Mouse (Mus musculus) MEL (cell line): ENCODE measurements around the gene Hipk1. TPM values are rescaled to one million over a fixed set of nuclear protein-coding genes. Genes with fewer than 3 reads are reported as not detected.

Experiments used
- DNase-seq: peaks from one replicate; pipeline ENCODE4 v3.0.0; 2011; ENCODE audit warnings: low read depth, low spot score
- H3K27ac ChIP-seq: 2 replicates; pipeline ENCODE4 v1.5.1; 2012; ENCODE audit warnings: low read depth, mild to moderate bottlenecking, control low read depth, low read length, moderate library complexity; ENCODE audit not compliant: control insufficient read depth
- H3K27me3 ChIP-seq, 2 experiments: fragments of 150-350 bp in 1 of 2; sonication (generic) in 1 of 2; 2 replicates each; pipeline ENCODE4 v1.6.1; 2012; ENCODE audit warnings: low read length in 2 of 2, mild to moderate bottlenecking in 2 of 2, improper control_type of control experiment in 1 of 2, moderate library complexity in 1 of 2; ENCODE audit not compliant: insufficient read depth in 2 of 2, control insufficient read depth in 1 of 2
- H3K36me3 ChIP-seq, 2 experiments: 2 replicates each; pipeline ENCODE4 v1.6.1; 2012 to 2014; ENCODE audit warnings: low read length in 2 of 2, improper control_type of control experiment in 1 of 2, inconsistent platforms in 1 of 2, mild to moderate bottlenecking in 1 of 2; ENCODE audit not compliant: insufficient read depth in 2 of 2, control insufficient read depth in 1 of 2
- H3K4me1 ChIP-seq, 2 experiments: fragments of 150-350 bp in 1 of 2; sonication (generic) in 1 of 2; 2 replicates each; pipeline ENCODE4 v1.6.1; 2012; ENCODE audit warnings: low read length in 2 of 2, improper control_type of control experiment in 1 of 2, mild to moderate bottlenecking in 1 of 2; ENCODE audit not compliant: insufficient read depth in 2 of 2, control insufficient read depth in 1 of 2
- H3K4me3 ChIP-seq, 2 experiments: fragments of 150-350 bp in 1 of 2; sonication (generic) in 1 of 2; 2 replicates each; pipeline ENCODE4 v1.5.1; 2012; ENCODE audit warnings: low read depth in 2 of 2, low read length in 2 of 2, mild to moderate bottlenecking in 2 of 2, moderate library complexity in 2 of 2, control low read depth in 1 of 2, improper control_type of control experiment in 1 of 2; ENCODE audit not compliant: control insufficient read depth in 1 of 2, insufficient read depth in 1 of 2
- H3K79me2 ChIP-seq: 2 replicates; pipeline ENCODE4 v1.6.1; 2012; ENCODE audit warnings: mild to moderate bottlenecking, low read length, moderate library complexity; ENCODE audit not compliant: control insufficient read depth, poor library complexity, insufficient read depth
- H3K9ac ChIP-seq: 2 replicates; pipeline ENCODE4 v1.6.1; 2012; ENCODE audit warnings: low read depth, mild to moderate bottlenecking, control low read depth, low read length, moderate library complexity; ENCODE audit not compliant: control insufficient read depth, poor library complexity, severe bottlenecking
- H3K9me3 ChIP-seq: fragments of 150-350 bp; sonication (generic); replicated peaks from 2 replicates; pipeline ENCODE4 v1.6.1; 2012; ENCODE audit warnings: mild to moderate bottlenecking, low read length, improper control_type of control experiment, moderate library complexity; ENCODE audit not compliant: insufficient read depth
- BHLHE40 ChIP-seq: IDR thresholded peaks from 2 replicates; pipeline ENCODE4 v1.6.1; 2012; ENCODE audit warnings: low read depth, mild to moderate bottlenecking, inconsistent platforms, low read length, improper control_type of control experiment, borderline replicate concordance
- CHD1 ChIP-seq: IDR thresholded peaks from 2 replicates; pipeline ENCODE4 v1.6.1; 2012; ENCODE audit warnings: low read depth, mild to moderate bottlenecking, inconsistent platforms, low read length, improper control_type of control experiment
- CTCF ChIP-seq, 3 experiments: IDR thresholded peaks in 2 of 3; conservative IDR thresholded peaks in 1 of 3; 2 replicates each; pipeline ENCODE4 v1.5.1; 2011 to 2012; ENCODE audit warnings: low read length in 3 of 3, low read depth in 2 of 3, mild to moderate bottlenecking in 2 of 3, improper control_type of control experiment in 1 of 3, inconsistent platforms in 1 of 3, mixed read lengths in 1 of 3, moderate library complexity in 1 of 3; ENCODE audit not compliant: control insufficient read depth in 1 of 3, insufficient read depth in 1 of 3, poor library complexity in 1 of 3, severe bottlenecking in 1 of 3
- E2F4 ChIP-seq: IDR thresholded peaks from 2 replicates; pipeline ENCODE4 v1.6.1; 2011; ENCODE audit warnings: low read depth, low read length, improper control_type of control experiment, borderline replicate concordance
- ELF1 ChIP-seq: IDR thresholded peaks from 2 replicates; pipeline ENCODE4 v1.6.1; 2014; ENCODE audit warnings: low read depth, mild to moderate bottlenecking, inconsistent platforms, low read length, improper control_type of control experiment, moderate library complexity
- EP300 ChIP-seq, 2 experiments: IDR thresholded peaks; 2 replicates each; pipeline ENCODE4 v1.6.1; 2011; ENCODE audit warnings: improper control_type of control experiment in 2 of 2, low read length in 2 of 2, low read depth in 1 of 2, mild to moderate bottlenecking in 1 of 2
- ETS1 ChIP-seq: IDR thresholded peaks from 2 replicates; pipeline ENCODE4 v1.6.1; 2012; ENCODE audit warnings: low read depth, mild to moderate bottlenecking, inconsistent platforms, low read length, improper control_type of control experiment, moderate library complexity
- GATA1 ChIP-seq: IDR thresholded peaks from 2 replicates; pipeline ENCODE4 v1.6.1; 2011; ENCODE audit warnings: low read depth, low read length, improper control_type of control experiment
- HCFC1 ChIP-seq: IDR thresholded peaks from 2 replicates; pipeline ENCODE4 v1.6.1; 2012; ENCODE audit warnings: low read depth, mild to moderate bottlenecking, inconsistent platforms, low read length, improper control_type of control experiment, moderate library complexity
- KAT2A ChIP-seq: conservative IDR thresholded peaks from 2 replicates; pipeline ENCODE4 v1.6.1; 2012; ENCODE audit warnings: low read depth, low read length, improper control_type of control experiment, inconsistent platforms
- MAX ChIP-seq: IDR thresholded peaks from 2 replicates; pipeline ENCODE4 v1.6.1; 2011; ENCODE audit warnings: low read length, improper control_type of control experiment
- MAZ ChIP-seq: IDR thresholded peaks from 2 replicates; pipeline ENCODE4 v1.6.1; 2012; ENCODE audit warnings: low read depth, mild to moderate bottlenecking, inconsistent platforms, low read length, improper control_type of control experiment
- MEF2A ChIP-seq: IDR thresholded peaks from 2 replicates; pipeline ENCODE4 v1.6.1; 2014; ENCODE audit warnings: low read depth, mild to moderate bottlenecking, inconsistent platforms, low read length, improper control_type of control experiment; ENCODE audit not compliant: poor library complexity, insufficient replicate concordance, severe bottlenecking; ENCODE audit errors: extremely low read depth
- MXI1 ChIP-seq: IDR thresholded peaks from 2 replicates; pipeline ENCODE4 v1.6.1; 2011; ENCODE audit warnings: mild to moderate bottlenecking, low read depth, low read length, improper control_type of control experiment
- MYC ChIP-seq: IDR thresholded peaks from 2 replicates; pipeline ENCODE4 v1.6.1; 2011; ENCODE audit warnings: low read depth, mild to moderate bottlenecking, low read length, improper control_type of control experiment, moderate library complexity
- NELFE ChIP-seq: IDR thresholded peaks from 2 replicates; pipeline ENCODE4 v1.6.1; 2011; ENCODE audit warnings: low read depth, low read length, improper control_type of control experiment
- POLR2A ChIP-seq, 2 experiments: IDR thresholded peaks; 2 replicates each; pipeline ENCODE4 v1.6.1; 2011 to 2012; ENCODE audit warnings: low read length in 2 of 2, mild to moderate bottlenecking in 2 of 2, control low read depth in 1 of 2, improper control_type of control experiment in 1 of 2, low read depth in 1 of 2, moderate library complexity in 1 of 2; ENCODE audit not compliant: control insufficient read depth in 1 of 2, insufficient read depth in 1 of 2, poor library complexity in 1 of 2
- POLR2AphosphoS2 ChIP-seq: IDR thresholded peaks from 2 replicates; pipeline ENCODE4 v1.6.1; 2011; ENCODE audit warnings: low read length, improper control_type of control experiment
- RCOR1 ChIP-seq: IDR thresholded peaks from 2 replicates; pipeline ENCODE4 v1.6.1; 2012; ENCODE audit warnings: low read depth, mild to moderate bottlenecking, inconsistent platforms, low read length, improper control_type of control experiment
- SIN3A ChIP-seq: IDR thresholded peaks from 2 replicates; pipeline ENCODE4 v1.6.1; 2012; ENCODE audit warnings: low read length, improper control_type of control experiment, inconsistent platforms
- SMC3 ChIP-seq: IDR thresholded peaks from 2 replicates; pipeline ENCODE4 v1.6.1; 2011; ENCODE audit warnings: low read depth, low read length, improper control_type of control experiment
- TAL1 ChIP-seq: IDR thresholded peaks from 2 replicates; pipeline ENCODE4 v1.6.1; 2012; ENCODE audit warnings: mild to moderate bottlenecking, inconsistent platforms, low read length, moderate library complexity, mixed read lengths
- TBP ChIP-seq: IDR thresholded peaks from 2 replicates; pipeline ENCODE4 v1.8.0; 2011; ENCODE audit warnings: low read depth, low read length, improper control_type of control experiment
- TCF12 ChIP-seq: IDR thresholded peaks from 2 replicates; pipeline ENCODE4 v1.6.1; 2014; ENCODE audit warnings: low read depth, mild to moderate bottlenecking, inconsistent platforms, low read length, improper control_type of control experiment, moderate library complexity
- UBTF ChIP-seq: IDR thresholded peaks from 2 replicates; pipeline ENCODE4 v1.6.1; 2012; ENCODE audit warnings: low read depth, mild to moderate bottlenecking, inconsistent platforms, low read length, improper control_type of control experiment, moderate library complexity, borderline replicate concordance; ENCODE audit not compliant: insufficient read depth
- USF2 ChIP-seq, 2 experiments: IDR thresholded peaks; 2 replicates each; pipeline ENCODE4 v1.6.1; 2011 to 2012; ENCODE audit warnings: improper control_type of control experiment in 2 of 2, low read length in 2 of 2, borderline replicate concordance in 1 of 2, inconsistent platforms in 1 of 2, low read depth in 1 of 2, mild to moderate bottlenecking in 1 of 2; ENCODE audit not compliant: insufficient read depth in 1 of 2
- ZKSCAN1 ChIP-seq: IDR thresholded peaks from 2 replicates; pipeline ENCODE4 v1.6.1; 2012; ENCODE audit warnings: low read depth, mild to moderate bottlenecking, inconsistent platforms, low read length, improper control_type of control experiment, moderate library complexity
- ZMIZ1 ChIP-seq: IDR thresholded peaks from 2 replicates; pipeline ENCODE4 v1.6.1; 2012; ENCODE audit warnings: low read depth, mild to moderate bottlenecking, inconsistent platforms, low read length, improper control_type of control experiment, moderate library complexity
- polyA plus RNA-seq, 2 experiments: library from polyadenylated mRNA; stranded (reverse) in 1 of 2; unstranded in 1 of 2; fragments of >175 nt in 1 of 2; fragments of >200 nt in 1 of 2; gene quantifications; 2 replicates each; pipeline versions ENCODE4 v1.2.1 to v1.2.4; 2012; ENCODE audit warnings: low replicate concordance in 2 of 2, low read depth in 1 of 2; ENCODE audit not compliant: insufficient read length in 2 of 2, insufficient read depth in 1 of 2, missing spikeins in 1 of 2
- total RNA-seq: library from RNA; depleted of rRNA; stranded (reverse); fragments of 300-350 nt; gene quantifications from 2 replicates; pipeline ENCODE4 v1.2.3, GENCODE M21; 2012

Gene Hipk1
- total and polyA plus RNA-seq, 3 experiments, result 16.7 to 28.7 TPM; not detected in 1

DNA sequence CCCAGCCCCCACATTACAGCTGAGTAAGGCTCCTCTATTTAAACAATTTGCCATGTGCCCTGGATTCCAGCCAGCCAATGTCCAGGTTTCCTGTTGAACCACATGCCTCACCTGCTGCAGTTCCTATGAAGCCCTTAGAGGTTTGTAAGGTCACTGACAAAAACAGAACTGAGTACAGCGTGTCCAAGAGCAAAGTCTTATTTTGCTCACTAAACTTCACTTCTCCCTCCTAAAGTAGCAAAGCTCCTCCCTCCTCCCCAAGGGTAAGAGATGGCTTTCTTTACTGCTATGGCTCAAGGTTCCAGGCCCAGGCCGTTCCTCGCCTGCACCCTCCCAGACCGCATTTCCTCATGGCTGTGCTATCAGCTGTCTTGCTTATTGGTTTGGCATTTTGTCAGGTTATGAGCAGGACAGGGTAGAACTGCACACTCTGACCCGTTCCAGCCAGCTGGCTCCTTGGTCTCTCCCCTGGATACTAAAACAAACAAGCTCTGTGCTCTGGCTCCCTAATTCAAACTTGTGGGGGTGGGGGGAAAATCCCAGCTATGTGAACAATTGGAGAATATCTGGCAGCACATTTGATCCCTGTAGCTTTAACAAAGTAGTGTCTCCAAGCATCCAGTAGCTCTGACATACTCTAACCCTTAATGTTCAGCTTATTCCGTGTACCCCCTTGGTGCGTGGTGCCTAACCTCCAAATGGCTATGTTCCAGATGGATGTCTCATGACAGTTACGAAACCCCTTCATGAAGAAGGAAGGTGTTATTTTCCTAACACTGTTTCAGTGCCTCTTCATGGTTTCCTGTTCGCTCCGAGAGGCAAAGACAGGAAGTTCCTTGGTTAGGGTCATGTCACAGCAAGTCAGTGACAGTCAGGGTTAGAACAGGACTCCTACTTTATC, 10.5 kb upstream of the Hipk1 start:
- TF ChIP-seq MXI1 (peak; percentile 75), GATA1 (peak; percentile 42), MYC (peak; percentile 81; the same call in 1 of the 2 replicates), USF2 (IDR thresholded peaks at IDR 0.05; ENCODE audit: borderline replicate concordance in 1 of 2, insufficient read depth in 1 of 2, low read depth in 1 of 2, low read length in 2 of 2) (no peak), RCOR1 (peak; percentile 42), MAZ (peak; percentile 85; the same call in 1 of the 2 replicates), TAL1 (peak; percentile 32), BHLHE40 (no peak; the same call in 1 of the 2 replicates), E2F4 (0 out of 2 replicates have a peak, but pooled peaks have one; percentile 28), EP300 (IDR thresholded peaks at IDR 0.05; ENCODE audit: low read depth in 1 of 2, low read length in 2 of 2) (peak; percentile 52 to 56; a peak in 3 of 4 replicates), SIN3A (peak; percentile 87), ETS1 (peak; percentile 97), ZKSCAN1 (no peak), MAX (peak; percentile 81), MEF2A (peak; percentile 24; the same call in 1 of the 2 replicates), POLR2A (IDR thresholded peaks at IDR 0.05; ENCODE audit: control insufficient read depth in 1 of 2, insufficient read depth in 1 of 2, low read depth in 1 of 2, low read length in 2 of 2, poor library complexity in 1 of 2) (peak in 1 of 2 experiments; percentile 44; a peak in 2 of 4 replicates), CTCF (IDR thresholded peaks at IDR 0.05 in 2 of 3, conservative IDR thresholded peaks at IDR 0.05 in 1 of 3; ENCODE audit: control insufficient read depth in 1 of 3, insufficient read depth in 1 of 3, low read depth in 2 of 3, low read length in 3 of 3, poor library complexity in 1 of 3, severe bottlenecking in 1 of 3) (no peak), UBTF (no peak), KAT2A (0 out of 2 replicates have a peak, but pooled peaks have one; percentile 14), ELF1 (peak; percentile 45; the same call in 1 of the 2 replicates), HCFC1 (no peak), NELFE (peak; percentile 40; the same call in 1 of the 2 replicates), SMC3 (no peak; the same call in 1 of the 2 replicates), TCF12 (peak; percentile 63; the same call in 1 of the 2 replicates), CHD1 (no peak), ZMIZ1 (no peak; the same call in 1 of the 2 replicates), TBP (0 out of 2 replicates have a peak, but pooled peaks have one; percentile 56), POLR2AphosphoS2 (peak; percentile 68; the same call in 1 of the 2 replicates)
- H3K9me3 ChIP-seq, result no peaks in the 10 kb centered on the region
- peaks cover 28 to 41% of the 10 kb centered on the region in 2 experiments for H3K4me1 ChIP-seq
- no peaks in the 10 kb centered on the region for H3K27me3 ChIP-seq
- peak overlapping the region; percentile 91 for H3K27ac ChIP-seq
- H3K79me2 ChIP-seq, result 0 out of 2 replicates have a peak, but pooled peaks cover 1% of the 10 kb centered on the region
- H3K9ac ChIP-seq, result peak overlapping the region; percentile 44
- peak; percentile 89 for DNase-seq
- H3K36me3 ChIP-seq, result peaks cover 0 to 46% of the 10 kb centered on the region in 2 experiments
- peak overlapping the region; percentile 21 to 24; a peak in 3 of 4 replicates for H3K4me3 ChIP-seq
